ENCODE assay signal across 8 mouse cellular contexts in the genomic region with DNA sequence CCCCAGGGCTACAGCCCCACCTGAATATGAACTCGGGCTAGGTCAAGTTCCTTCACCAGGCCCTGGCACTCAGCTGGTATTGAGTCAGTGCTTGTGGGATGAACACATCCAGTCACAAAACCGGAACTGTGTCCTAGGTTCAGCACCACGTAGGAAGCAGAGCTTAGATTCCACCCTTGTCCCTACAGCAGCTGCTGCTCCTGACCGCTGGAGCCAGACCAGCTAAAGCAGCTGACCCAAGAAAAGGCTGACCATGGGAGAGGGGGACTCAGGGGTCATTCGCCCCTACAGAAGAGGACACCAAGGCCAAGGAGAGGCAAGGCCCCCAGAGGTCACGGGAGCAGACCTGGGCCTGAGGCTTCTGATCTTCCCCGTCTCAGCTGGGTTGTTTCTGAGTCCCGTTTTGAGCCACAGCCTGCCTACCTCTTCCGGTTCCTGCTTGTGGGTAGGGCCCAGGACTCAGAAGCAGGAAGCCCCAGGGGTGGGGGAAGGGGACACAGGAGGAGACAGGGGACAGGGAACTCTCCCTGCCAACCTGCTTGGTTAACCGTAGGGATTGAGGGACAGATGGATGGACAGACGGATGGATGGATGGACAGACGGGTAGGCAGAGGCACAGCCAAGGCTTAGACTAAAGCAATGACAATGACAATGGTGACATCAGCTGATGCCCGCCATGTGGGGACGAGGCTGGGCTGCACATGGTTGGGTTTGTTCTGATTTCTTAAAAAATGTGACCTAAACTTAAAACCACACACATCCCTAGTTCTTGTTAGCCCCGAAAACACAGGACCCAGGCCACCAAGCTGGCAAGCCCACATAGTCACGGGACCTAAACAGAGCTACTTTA. TPM values are rescaled to one million over a fixed set of nuclear protein-coding genes. Genes with fewer than 3 reads are reported as not detected.
DNase-seq lines count a peak whose midpoint lies in the region; ATAC-seq lines count a peak whose summit lies in the region.

No protein-coding gene starts in this region.

- ATAC-seq in megakaryocyte progenitor cell, adult 5-6 weeks (replicated peaks; ENCODE audit: poor library complexity) = peak; percentile 67

- DNase-seq in heart, adult 18-20 months = peak; percentile 57 to 79
- DNase-seq in heart, postnatal 4 days = no peak
- peak; percentile 47 for DNase-seq in brain, adult 2 months (ENCODE audit: low read depth, low spot score)
- peak; percentile 64 for DNase-seq in kidney, postnatal 10 days
- DNase-seq in cerebellum, adult 9-11 months = no peak
- DNase-seq in ovary, postnatal 36 days (ENCODE audit: low spot score) = no peak
- DNase-seq in urinary bladder, postnatal 10 days (ENCODE audit: low spot score) = no peak

RNA-seq across cellular contexts. Expression of gene Gm20431, which starts 4.4 kb away (rescaled TPM):
- 10 to 100 TPM in 1 of 2 experiments, 1 to 10 TPM in 1; 9.3 to 17.0 TPM for total RNA-seq in heart, adult 18-20 months (2021)
- 10 to 100 TPM; 23.0 to 26.1 TPM for total RNA-seq in heart, postnatal 4 days (2021)
- total RNA-seq in megakaryocyte progenitor cell, adult 5-6 weeks (2015) = 3.7 TPM in 1 of 2 replicates, not detected in the other
- total RNA-seq in megakaryocyte progenitor cell, adult 5-6 weeks (2017) = not detected in 2 replicates

RNA-seq across cellular contexts. Expression of gene Ube2v1, which starts 25.0 kb away (rescaled TPM):
- total RNA-seq in heart, adult 18-20 months (2021) = 100 to 1,000 TPM; 119 to 126 TPM
- total RNA-seq in heart, postnatal 4 days (2021) = 100 to 1,000 TPM; 131 to 137 TPM
- total RNA-seq in megakaryocyte progenitor cell, adult 5-6 weeks (2015) = 102 and 116 TPM in 2 replicates
- 51.7 and 56.5 TPM in 2 replicates for total RNA-seq in megakaryocyte progenitor cell, adult 5-6 weeks (2017)

RNA-seq across cellular contexts. Expression of gene Cebpb, which starts 31.9 kb away (rescaled TPM):
- 100 to 1,000 TPM; 127 to 160 TPM for total RNA-seq in heart, adult 18-20 months (2021)
- total RNA-seq in heart, postnatal 4 days (2021) = 10 to 100 TPM; 15.9 to 16.6 TPM
- 19.6 and 22.4 TPM in 2 replicates for total RNA-seq in megakaryocyte progenitor cell, adult 5-6 weeks (2015)
- total RNA-seq in megakaryocyte progenitor cell, adult 5-6 weeks (2017) = 15.6 and 16.3 TPM in 2 replicates

RNA-seq across cellular contexts. Expression of gene Tmem189, which starts 32.8 kb away (rescaled TPM):
- 10 to 100 TPM; 22.0 to 23.0 TPM for total RNA-seq in heart, adult 18-20 months (2021)
- total RNA-seq in heart, postnatal 4 days (2021) = 10 to 100 TPM; 41.1 to 41.6 TPM
- total RNA-seq in megakaryocyte progenitor cell, adult 5-6 weeks (2015) = 15.5 and 18.0 TPM in 2 replicates
- 18.4 and 20.0 TPM in 2 replicates for total RNA-seq in megakaryocyte progenitor cell, adult 5-6 weeks (2017)

Comparison
In these comparisons a context has a peak if more than half of its experiments do, and no peak if none do; other contexts are left out.
1. DNase-seq: peak in heart, adult 18-20 months (2 of 2), brain, adult 2 months (single experiment) and kidney, postnatal 10 days (single experiment); none in heart, postnatal 4 days (single experiment), cerebellum, adult 9-11 months (single experiment), ovary, postnatal 36 days (single experiment) and urinary bladder, postnatal 10 days (single experiment).
2. RNA of gene Cebpb, which starts 31.9 kb away (total RNA-seq): 127 to 160 TPM in heart, adult 18-20 months; 15.6 to 22.4 TPM in megakaryocyte progenitor cell, adult 5-6 weeks and 15.9 to 16.6 TPM in heart, postnatal 4 days; every median in the first group is over 4 times any median in the second.